Mouse (Mus musculus): Measurements from ENCODE around the gene Hcrtr2. TPM values are rescaled to one million over a fixed set of nuclear protein-coding genes. Genes with fewer than 3 reads are reported as not detected.

The Hcrtr2 gene
- total RNA-seq (2015) (not detected in 2 replicates), total RNA-seq (2017) (not detected in 2 replicates)

- ATAC-seq (ENCODE audit: poor library complexity, severe bottlenecking), result no peak
These were observed at the start of gene Hcrtr2 for GRCm38 (mm10) chr9:76323756-76324155. TSS of gene Hcrtr2 (minus strand) at chr9:76323856.

GRCm38 (mm10) chr9:76364874-76365273 lies 41.2 kb upstream of the Hcrtr2 start:
- ATAC-seq (ENCODE audit: poor library complexity, severe bottlenecking), result no peak

GRCm38 (mm10) chr9:76360374-76360773 lies 36.7 kb upstream of the Hcrtr2 start:
- ATAC-seq (ENCODE audit: poor library complexity, severe bottlenecking), result no peak

GRCm38 (mm10) chr9:76352346-76352745 lies 28.7 kb upstream of the Hcrtr2 start:
- no peak for ATAC-seq (ENCODE audit: poor library complexity, severe bottlenecking)

GRCm38 (mm10) chr9:76347298-76347697 lies 23.6 kb upstream of the Hcrtr2 start:
- no peak for ATAC-seq (ENCODE audit: poor library complexity, severe bottlenecking)

GRCm38 (mm10) chr9:76331081-76331480 lies 7.4 kb upstream of the Hcrtr2 start:
- ATAC-seq (ENCODE audit: poor library complexity, severe bottlenecking), result no peak

- no peak for ATAC-seq (ENCODE audit: poor library complexity, severe bottlenecking)
These were observed 412 bp downstream of the Hcrtr2 start for GRCm38 (mm10) chr9:76323186-76323701.

- no peak for ATAC-seq (ENCODE audit: poor library complexity, severe bottlenecking)
These were observed 1.3 kb downstream of the Hcrtr2 start for GRCm38 (mm10) chr9:76322122-76323052.

- no peak for ATAC-seq (ENCODE audit: poor library complexity, severe bottlenecking)
These were observed 2.1 kb downstream of the Hcrtr2 start for GRCm38 (mm10) chr9:76321589-76321988.

GRCm38 (mm10) chr9:76320755-76321154 lies 2.9 kb downstream of the Hcrtr2 start:
- ATAC-seq (ENCODE audit: poor library complexity, severe bottlenecking), result no peak

GRCm38 (mm10) chr9:76318302-76318701 lies 5.4 kb downstream of the Hcrtr2 start:
- ATAC-seq (ENCODE audit: poor library complexity, severe bottlenecking), result no peak

- no peak for ATAC-seq (ENCODE audit: poor library complexity, severe bottlenecking)
These were observed 8.6 kb downstream of the Hcrtr2 start for GRCm38 (mm10) chr9:76315096-76315495.

- ATAC-seq (ENCODE audit: poor library complexity, severe bottlenecking), result no peak
These were observed 9.7 kb downstream of the Hcrtr2 start for GRCm38 (mm10) chr9:76313921-76314320.

- no peak for ATAC-seq (ENCODE audit: poor library complexity, severe bottlenecking)
These were observed 11.4 kb downstream of the Hcrtr2 start for GRCm38 (mm10) chr9:76312221-76312620.

GRCm38 (mm10) chr9:76291384-76291783 lies 32.3 kb downstream of the Hcrtr2 start:
- ATAC-seq (ENCODE audit: poor library complexity, severe bottlenecking), result no peak

GRCm38 (mm10) chr9:76270886-76271285 lies 52.8 kb downstream of the Hcrtr2 start:
- no peak for ATAC-seq (ENCODE audit: poor library complexity, severe bottlenecking)

GRCm38 (mm10) chr9:76257731-76258130 lies 65.9 kb downstream of the Hcrtr2 start:
- ATAC-seq (ENCODE audit: poor library complexity, severe bottlenecking), result no peak

- no peak for ATAC-seq (ENCODE audit: poor library complexity, severe bottlenecking)
These were observed 71.1 kb downstream of the Hcrtr2 start for GRCm38 (mm10) chr9:76252544-76252943.

- no peak for ATAC-seq (ENCODE audit: poor library complexity, severe bottlenecking)
These were observed 71.5 kb downstream of the Hcrtr2 start for GRCm38 (mm10) chr9:76252109-76252508.

GRCm38 (mm10) chr9:76242322-76242721 lies 81.3 kb downstream of the Hcrtr2 start:
- ATAC-seq (ENCODE audit: poor library complexity, severe bottlenecking), result no peak

- ATAC-seq (ENCODE audit: poor library complexity, severe bottlenecking), result no peak
These were observed 85.7 kb downstream of the Hcrtr2 start for GRCm38 (mm10) chr9:76237946-76238345.

- no peak for ATAC-seq (ENCODE audit: poor library complexity, severe bottlenecking)
These were observed 86.4 kb downstream of the Hcrtr2 start for GRCm38 (mm10) chr9:76237243-76237642.
